Mouse (Mus musculus) neural tube, embryonic 12.5 days (tissue): ENCODE data around the gene Kcnip4. TPM values are rescaled to one million over a fixed set of nuclear protein-coding genes. Genes with fewer than 3 reads are reported as not detected.

Source experiments
- ATAC-seq: fragments of 200-750 bp; cut with Nextera tagmentation; 2 replicates; pipeline ENCODE4 v1.8.0; 2017; ENCODE audit warnings: low read depth, mild to moderate bottlenecking, moderate TSS enrichment, moderate library complexity; ENCODE audit not compliant: low FRiP score
- H3K27ac ChIP-seq: fragments of 300-500 bp; sonication (generic); 2 replicates; pipeline ENCODE4 v1.5.1; 2016
- H3K27me3 ChIP-seq: fragments of 300-500 bp; sonication (generic); replicated peaks from 2 replicates; pipeline ENCODE4 v1.6.1; 2016; ENCODE audit warnings: mild to moderate bottlenecking
- H3K36me3 ChIP-seq: fragments of 300-500 bp; sonication (generic); 2 replicates; pipeline ENCODE4 v1.6.1; 2016; ENCODE audit warnings: mild to moderate bottlenecking
- H3K4me1 ChIP-seq: fragments of 300-500 bp; sonication (generic); 2 replicates; pipeline ENCODE4 v1.6.1; 2016
- H3K4me2 ChIP-seq: fragments of 300-500 bp; sonication (generic); replicated peaks from 2 replicates; pipeline ENCODE4 v1.6.1; 2016; ENCODE audit warnings: mild to moderate bottlenecking
- H3K4me3 ChIP-seq: fragments of 300-500 bp; sonication (generic); 2 replicates; pipeline ENCODE4 v1.5.1; 2016
- H3K9ac ChIP-seq: fragments of 300-500 bp; sonication (generic); 2 replicates; pipeline ENCODE4 v1.6.1; 2016; ENCODE audit warnings: mild to moderate bottlenecking
- H3K9me3 ChIP-seq: fragments of 300-500 bp; sonication (generic); 2 replicates; pipeline ENCODE4 v1.6.1; 2016; ENCODE audit warnings: mild to moderate bottlenecking
- WGBS: fragments of 180-500 bp; shearing (Covaris S2); methylation state at CpG from one replicate; pipeline ENCODE4 v1.1.7; 2016; 5-methylcytosine and 5-hydroxymethylcytosine counted together
- polyA plus RNA-seq: library from polyadenylated mRNA; unstranded; fragments of >200 nt; fragmentation: Nextera tagmentation; extraction: Ambion mirVana; gene quantifications from 2 replicates; pipeline ENCODE4 v1.2.1, GENCODE M21; 2016

The Kcnip4 gene
- polyA plus RNA-seq, 1 experiment from 2014 or later, result 4.0 TPM

- Histone ChIP-seq H3K4me3 (no peak overlapping the region), H3K9ac (no peak overlapping the region), H3K27me3 (no peaks in the 10 kb centered on the region), H3K4me1 (no peaks in the 10 kb centered on the region), H3K27ac (no peak overlapping the region), H3K4me2 (no peak overlapping the region), H3K9me3 (no peaks in the 10 kb centered on the region), H3K36me3 (no peaks in the 10 kb centered on the region)
- no peak for ATAC-seq
- WGBS, result 86% methylated on average over 5 of the region's 5 CpGs
Measured at GRCm38 (mm10) chr5:48410348-48410747, 1114.4 kb downstream of the Kcnip4 start.

- 84% methylated on average over 4 of the region's 4 CpGs for WGBS
- no peak overlapping the region for H3K4me2 ChIP-seq
- no peak overlapping the region for H3K4me3 ChIP-seq
- H3K4me1 ChIP-seq, result no peaks in the 10 kb centered on the region
- H3K9ac ChIP-seq, result no peak overlapping the region
- no peaks in the 10 kb centered on the region for H3K36me3 ChIP-seq
- no peak for ATAC-seq
- H3K27ac ChIP-seq, result no peak overlapping the region
- no peaks in the 10 kb centered on the region for H3K27me3 ChIP-seq
- no peaks in the 10 kb centered on the region for H3K9me3 ChIP-seq
Measured at GRCm38 (mm10) chr5:48408276-48408675, 1116.4 kb downstream of the Kcnip4 start.

- Histone ChIP-seq H3K4me2 (no peak overlapping the region), H3K36me3 (no peaks in the 10 kb centered on the region), H3K4me3 (no peak overlapping the region), H3K27me3 (no peaks in the 10 kb centered on the region), H3K9me3 (no peaks in the 10 kb centered on the region), H3K4me1 (no peaks in the 10 kb centered on the region), H3K9ac (no peak overlapping the region), H3K27ac (no peak overlapping the region)
- WGBS, result 78% methylated on average over 3 of the region's 3 CpGs
- ATAC-seq, result no peak
Measured at GRCm38 (mm10) chr5:48402497-48402896, 1122.2 kb downstream of the Kcnip4 start.

GRCm38 (mm10) chr5:48371890-48372766, 1152.6 kb downstream of the Kcnip4 start:
- H3K36me3 ChIP-seq, result peaks cover 19% of the 10 kb centered on the region
- peaks cover 6% of the 10 kb centered on the region for H3K4me1 ChIP-seq
- no peaks in the 10 kb centered on the region for H3K9me3 ChIP-seq
- H3K9ac ChIP-seq, result peak overlapping the region; percentile 67
- no peak overlapping the region for H3K27ac ChIP-seq
- H3K4me3 ChIP-seq, result peak overlapping the region; percentile 91
- ATAC-seq, result peak; percentile 100
- under 1% methylated on average over 44 of the region's 44 CpGs for WGBS
- peak overlapping the region; percentile 64 for H3K4me2 ChIP-seq
- H3K27me3 ChIP-seq, result no peaks in the 10 kb centered on the region

- no peak for ATAC-seq
- no peak overlapping the region for H3K27ac ChIP-seq
- no peaks in the 10 kb centered on the region for H3K4me1 ChIP-seq
- no peak overlapping the region for H3K4me2 ChIP-seq
- H3K36me3 ChIP-seq, result no peaks in the 10 kb centered on the region
- 83% methylated on average over 1 of the region's 1 CpGs for WGBS
- no peak overlapping the region for H3K9ac ChIP-seq
- no peak overlapping the region for H3K4me3 ChIP-seq
- H3K9me3 ChIP-seq, result no peaks in the 10 kb centered on the region
- no peaks in the 10 kb centered on the region for H3K27me3 ChIP-seq
Measured at GRCm38 (mm10) chr5:48349309-48349708, 1175.4 kb downstream of the Kcnip4 start.

- Histone ChIP-seq H3K36me3 (no peaks in the 10 kb centered on the region), H3K9ac (no peak overlapping the region), H3K27me3 (no peaks in the 10 kb centered on the region), H3K4me3 (no peak overlapping the region), H3K27ac (no peak overlapping the region), H3K9me3 (no peaks in the 10 kb centered on the region), H3K4me2 (no peak overlapping the region), H3K4me1 (no peaks in the 10 kb centered on the region)
- ATAC-seq, result no peak
- 91% methylated on average over 2 of the region's 2 CpGs for WGBS
Measured at GRCm38 (mm10) chr5:48345983-48346648, 1178.6 kb downstream of the Kcnip4 start.

GRCm38 (mm10) chr5:48345095-48345982, 1179.4 kb downstream of the Kcnip4 start:
- Histone ChIP-seq H3K4me2 (no peak overlapping the region), H3K27me3 (no peaks in the 10 kb centered on the region), H3K4me3 (no peak overlapping the region), H3K9me3 (no peaks in the 10 kb centered on the region), H3K9ac (no peak overlapping the region), H3K36me3 (no peaks in the 10 kb centered on the region), H3K4me1 (no peaks in the 10 kb centered on the region), H3K27ac (no peak overlapping the region)
- ATAC-seq, result peak; percentile 81
- 55% methylated on average over 5 of the region's 5 CpGs for WGBS

GRCm38 (mm10) chr5:48340808-48341433, 1183.8 kb downstream of the Kcnip4 start:
- H3K27me3 ChIP-seq, result no peaks in the 10 kb centered on the region
- no peak overlapping the region for H3K27ac ChIP-seq
- no peak overlapping the region for H3K9ac ChIP-seq
- no peaks in the 10 kb centered on the region for H3K4me1 ChIP-seq
- ATAC-seq, result no peak
- WGBS, result 47% methylated on average over 7 of the region's 7 CpGs
- no peaks in the 10 kb centered on the region for H3K9me3 ChIP-seq
- no peak overlapping the region for H3K4me3 ChIP-seq
- no peaks in the 10 kb centered on the region for H3K36me3 ChIP-seq
- H3K4me2 ChIP-seq, result no peak overlapping the region
